7 mouse cellular contexts compared by ENCODE assay signal in the genomic region with DNA sequence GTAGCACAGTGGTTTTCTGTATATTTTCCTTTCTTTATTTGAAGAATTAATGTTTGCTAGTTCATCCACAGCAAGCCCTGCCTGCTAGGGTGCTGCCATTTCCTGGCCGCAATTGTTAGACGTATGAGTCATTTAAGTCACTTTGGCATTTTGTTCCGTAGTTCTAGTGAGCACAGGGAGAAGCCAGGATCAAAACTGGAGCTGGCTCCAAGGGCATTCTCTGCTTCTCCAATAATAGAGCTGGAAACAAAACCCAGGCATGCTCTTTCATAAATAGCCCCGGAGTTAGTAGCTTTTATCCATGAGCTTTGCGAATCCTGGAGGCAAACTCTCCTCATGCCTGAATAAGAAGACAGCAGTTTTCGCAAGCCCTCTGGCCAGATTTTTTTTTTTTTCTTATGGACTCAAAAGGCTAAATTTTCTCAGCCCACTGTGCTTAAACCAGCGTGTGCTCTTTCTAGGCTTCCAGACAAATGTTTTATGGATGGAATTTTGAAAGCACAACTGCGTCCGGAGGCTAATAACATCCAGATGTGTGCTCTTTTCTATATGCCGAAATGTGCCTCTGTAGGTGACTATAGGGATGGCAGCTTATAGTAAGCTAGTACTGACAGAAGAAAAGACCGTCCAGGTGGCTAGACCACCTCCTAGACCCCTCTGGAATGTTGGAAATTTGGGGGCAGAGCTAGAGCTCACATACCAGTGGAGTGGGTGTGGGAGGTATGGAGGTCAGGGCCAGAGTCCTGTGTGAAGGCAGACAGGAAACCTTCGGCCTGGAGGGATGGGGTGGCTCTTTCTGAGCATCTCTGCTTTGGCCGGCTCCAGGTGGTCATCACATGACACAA. TPM values are rescaled to one million over a fixed set of nuclear protein-coding genes. Genes with fewer than 3 reads are reported as not detected.
DNase-seq lines count a peak whose midpoint lies in the region; ATAC-seq and TF ChIP-seq lines count a peak whose summit lies in the region.

No protein-coding gene starts in this region.

- H3K9me3 ChIP-seq in heart, embryonic 13.5 days = no peaks in the 10 kb centered on the region
- H3K9me3 ChIP-seq in liver, embryonic 12.5 days (replicated peaks) = no peaks in the 10 kb centered on the region
- H3K9me3 ChIP-seq in stomach, postnatal 0 days (ENCODE audit: control insufficient read depth, low read length) = no peaks in the 10 kb centered on the region

- TF ChIP-seq EP300 in stomach, postnatal 0 days (optimal IDR thresholded peaks at IDR 0.05) = no peak

- H3K9ac ChIP-seq in heart, embryonic 13.5 days = peak overlapping the region; percentile 88
- peak overlapping the region; percentile 72 for H3K9ac ChIP-seq in liver, embryonic 12.5 days
- H3K9ac ChIP-seq in stomach, postnatal 0 days (ENCODE audit: low read length) = peak overlapping the region; percentile 91

- peak; percentile 11 for DNase-seq in right cerebral cortex, adult 18-20 months
- no peak for DNase-seq in right cerebral cortex, postnatal 14 days
- DNase-seq in stomach, postnatal 0 days (ENCODE audit: low spot score) = peak; percentile 52
- no peak for DNase-seq in left cerebral cortex, adult 18-20 months (ENCODE audit: low spot score in 2 of 2)

- 0 out of 2 replicates have a peak, but pooled peaks cover 4% of the 10 kb centered on the region for H3K27me3 ChIP-seq in heart, embryonic 13.5 days (replicated peaks)
- H3K27me3 ChIP-seq in liver, embryonic 12.5 days (replicated peaks) = 0 out of 2 replicates have a peak, but pooled peaks cover 7% of the 10 kb centered on the region
- H3K27me3 ChIP-seq in stomach, postnatal 0 days (ENCODE audit: control insufficient read depth, insufficient read depth, low read length) = no peaks in the 10 kb centered on the region

- peak; percentile 43 for TF ChIP-seq CTCF in stomach, postnatal 0 days (IDR thresholded peaks at IDR 0.05; ENCODE audit: low read depth)

- ATAC-seq in common myeloid progenitor, adult 5-6 weeks (replicated peaks; ENCODE audit: low read depth, poor library complexity, severe bottlenecking) = peak; percentile 34
- ATAC-seq in heart, embryonic 13.5 days (ENCODE audit: extremely low read depth, insufficient number of reproducible peaks, low FRiP score, low TSS enrichment) = no peak; the same call in 1 of the 2 replicates
- peak; percentile 71 for ATAC-seq in liver, embryonic 12.5 days
- ATAC-seq in stomach, postnatal 0 days (ENCODE audit: low FRiP score, low TSS enrichment) = peak; percentile 33

- H3K4me2 ChIP-seq in heart, embryonic 13.5 days = peak overlapping the region; percentile 95
- H3K4me2 ChIP-seq in liver, embryonic 12.5 days = peak overlapping the region; percentile 84
- H3K4me2 ChIP-seq in stomach, postnatal 0 days (replicated peaks; ENCODE audit: low read depth) = peak overlapping the region; percentile 92

- H3K4me3 ChIP-seq in heart, embryonic 13.5 days = peak overlapping the region; percentile 75
- peak overlapping the region; percentile 60 for H3K4me3 ChIP-seq in liver, embryonic 12.5 days
- peak overlapping the region; percentile 73 for H3K4me3 ChIP-seq in stomach, postnatal 0 days (ENCODE audit: low read depth, low read length)

- H3K36me3 ChIP-seq in heart, embryonic 13.5 days = peaks cover 11% of the 10 kb centered on the region
- peaks cover 17% of the 10 kb centered on the region for H3K36me3 ChIP-seq in liver, embryonic 12.5 days
- peaks cover under 1% of the 10 kb centered on the region; the same call in 1 of the 2 replicates for H3K36me3 ChIP-seq in stomach, postnatal 0 days (ENCODE audit: control insufficient read depth, insufficient read depth, low read length)

- peak overlapping the region; percentile 60 for H3K27ac ChIP-seq in heart, embryonic 13.5 days (replicated peaks)
- H3K27ac ChIP-seq in liver, embryonic 12.5 days = no peak overlapping the region
- H3K27ac ChIP-seq in stomach, postnatal 0 days (replicated peaks) = peak overlapping the region; percentile 95

- peaks cover 19% of the 10 kb centered on the region for H3K4me1 ChIP-seq in heart, embryonic 13.5 days
- peaks cover 26% of the 10 kb centered on the region for H3K4me1 ChIP-seq in liver, embryonic 12.5 days
- H3K4me1 ChIP-seq in stomach, postnatal 0 days (replicated peaks; ENCODE audit: control insufficient read depth, insufficient read depth) = no peaks in the 10 kb centered on the region; the same call in 1 of the 2 replicates

- WGBS in heart, embryonic 13.5 days = 22% methylated on average over 13 of the region's 13 CpGs
- 36% methylated on average over 13 of the region's 13 CpGs for WGBS in liver, embryonic 12.5 days (ENCODE audit: insufficient replicate concordance)
- WGBS in stomach, postnatal 0 days = 6% methylated on average over 13 of the region's 13 CpGs

RNA-seq across cellular contexts. Expression of a gene that starts 0.6 kb away (rescaled TPM):
- total RNA-seq in common myeloid progenitor, adult 5-6 weeks (2017) = 156 and 163 TPM in 2 replicates
- 85.2 and 89.5 TPM in 2 replicates for polyA plus RNA-seq in heart, embryonic 13.5 days (2015; fragmentation: Nextera tagmentation; extraction: Ambion mirVana)
- 119 and 123 TPM in 2 replicates for polyA plus RNA-seq in liver, embryonic 12.5 days (2016; fragmentation: Nextera tagmentation; extraction: Ambion mirVana)
- polyA plus RNA-seq in stomach, postnatal 0 days (2015; fragmentation: Nextera tagmentation; extraction: Ambion mirVana) = 3,153 and 3,669 TPM in 2 replicates
- 10 to 100 TPM; 39.4 to 41.8 TPM for total RNA-seq in left cerebral cortex, adult 18-20 months (2021)

RNA-seq across cellular contexts. Expression of a gene that starts 11.2 kb away (rescaled TPM):
- not detected in 2 replicates for total RNA-seq in common myeloid progenitor, adult 5-6 weeks (2017)
- polyA plus RNA-seq in heart, embryonic 13.5 days (2015; fragmentation: Nextera tagmentation; extraction: Ambion mirVana) = 1.0 and 1.4 TPM in 2 replicates
- 0.29 and 0.31 TPM in 2 replicates for polyA plus RNA-seq in liver, embryonic 12.5 days (2016; fragmentation: Nextera tagmentation; extraction: Ambion mirVana)
- polyA plus RNA-seq in stomach, postnatal 0 days (2015; fragmentation: Nextera tagmentation; extraction: Ambion mirVana) = 3.5 and 4.2 TPM in 2 replicates
- total RNA-seq in left cerebral cortex, adult 18-20 months (2021) = 1 to 10 TPM; 2.1 to 2.5 TPM

Comparison
In these comparisons a context has a peak if more than half of its experiments do, and no peak if none do; other contexts are left out.
1. DNase-seq: peak in right cerebral cortex, adult 18-20 months (single experiment) and stomach, postnatal 0 days (single experiment); none in right cerebral cortex, postnatal 14 days (single experiment) and left cerebral cortex, adult 18-20 months (0 of 2).
2. RNA of a gene that starts 0.6 kb away (polyA plus RNA-seq): 3,153 to 3,669 TPM in stomach, postnatal 0 days; 119 to 123 TPM in liver, embryonic 12.5 days and 85.2 to 89.5 TPM in heart, embryonic 13.5 days; every median in the first group is over 10 times any median in the second.
3. Peak in every context shown above with its lines, with median percentiles within 50 percentile points of each other: H3K4me2 ChIP-seq, H3K4me3 ChIP-seq and H3K9ac ChIP-seq.